Mouse (Mus musculus) embryonic fibroblast, embryonic 13.5 days (primary cell): ENCODE measurements around the gene Lpo.

ENCODE experiments used
- CTCF ChIP-seq: IDR thresholded peaks from 2 replicates; pipeline ENCODE4 v1.5.1; 2011; ENCODE audit warnings: mild to moderate bottlenecking, control low read depth, low read length, moderate library complexity, borderline replicate concordance; ENCODE audit not compliant: insufficient read depth
- POLR2A ChIP-seq: IDR thresholded peaks from 2 replicates; pipeline ENCODE4 v1.6.1; 2011; ENCODE audit warnings: low read depth, mild to moderate bottlenecking, control low read depth, low read length, moderate library complexity

DNA sequence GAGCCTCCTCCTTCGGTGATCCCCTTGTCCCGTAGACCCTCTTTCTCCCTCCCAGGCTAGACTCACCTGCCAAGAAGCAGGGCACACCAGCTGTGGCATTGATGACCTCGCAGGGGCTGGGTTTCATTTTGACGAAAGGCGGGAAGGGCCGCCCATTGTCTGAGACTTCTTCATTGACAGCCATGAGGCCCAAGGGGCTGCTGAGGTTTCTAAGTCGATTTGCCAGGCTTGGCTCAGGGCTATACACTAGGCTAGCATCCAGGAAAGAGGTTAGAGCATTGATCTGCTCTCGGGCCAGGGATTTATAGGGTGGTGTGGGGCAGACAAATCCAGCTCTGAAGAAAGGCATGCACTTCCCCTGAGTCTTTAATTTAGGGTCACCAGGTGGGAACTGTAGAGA, 13.3 kb downstream of the Lpo start:
- TF ChIP-seq POLR2A: no peak
- TF ChIP-seq CTCF: no peak
